8 mouse cellular contexts compared by ENCODE assay signal in genomic region chr11:115381743-115382539, GRCm38 (mm10). TPM values are rescaled to one million over a fixed set of nuclear protein-coding genes. Genes with fewer than 3 reads are reported as not detected.
DNase-seq lines count a peak whose midpoint lies in the region; ATAC-seq lines count a peak whose summit lies in the region.

TSS of gene Cdr2l (plus strand) at chr11:115381916.

- peak within 1 kb of the TSS; percentile 91 for H3K27ac ChIP-seq in intestine, embryonic 15.5 days
- peak within 1 kb of the TSS; percentile 98 for H3K27ac ChIP-seq in midbrain, embryonic 10.5 days (replicated peaks)

- peaks cover 21% of the 10 kb centered on the region for H3K4me1 ChIP-seq in intestine, embryonic 15.5 days (replicated peaks)
- peaks cover 54% of the 10 kb centered on the region for H3K4me1 ChIP-seq in midbrain, embryonic 10.5 days

- H3K27me3 ChIP-seq in intestine, embryonic 15.5 days (replicated peaks), result no peaks in the 10 kb centered on the region
- peaks cover 14% of the 10 kb centered on the region; the same call in 1 of the 2 replicates for H3K27me3 ChIP-seq in midbrain, embryonic 10.5 days (ENCODE audit: low read depth, poor library complexity, severe bottlenecking)

- H3K4me2 ChIP-seq in intestine, embryonic 15.5 days (replicated peaks), result peak within 1 kb of the TSS; percentile 91

- ATAC-seq in intestine, embryonic 15.5 days, result peak; percentile 96
- ATAC-seq in monocyte, adult 5-6 weeks (replicated peaks; ENCODE audit: insufficient number of reproducible peaks, low FRiP score, low TSS enrichment, poor library complexity, severe bottlenecking), result no peak

- intact Hi-C loops in gastrocnemius, postnatal 36 days (cut with DNase I), result no loop called here
- intact Hi-C loops in left cerebral cortex, postnatal 25 days (cut with DNase I), result no loop called here

- no peaks in the 10 kb centered on the region for H3K36me3 ChIP-seq in intestine, embryonic 15.5 days
- H3K36me3 ChIP-seq in midbrain, embryonic 10.5 days, result peaks cover 3% of the 10 kb centered on the region; the same call in 1 of the 2 replicates

- DNase-seq in adrenal gland, postnatal 10 days, result peak; percentile 96
- DNase-seq in embryo, embryonic 11 days, result peak; percentile 97
- peak; percentile 82 to 91 for DNase-seq in gastrocnemius, postnatal 36 days
- peak; percentile 89 to 92 for DNase-seq in left cerebral cortex, postnatal 25 days (ENCODE audit: low spot score in 2 of 2)
- peak; percentile 92 for DNase-seq in midbrain, embryonic 10.5 days (ENCODE audit: low spot score)
- peak; percentile 82 for DNase-seq in skeletal muscle tissue, adult 2 months (ENCODE audit: low read depth, low spot score)

- no peaks in the 10 kb centered on the region for H3K9me3 ChIP-seq in intestine, embryonic 15.5 days
- 0 out of 2 replicates have a peak, but pooled peaks cover 6% of the 10 kb centered on the region for H3K9me3 ChIP-seq in midbrain, embryonic 10.5 days (replicated peaks)

- under 1% methylated on average over 76 of the region's 76 CpGs for WGBS in intestine, embryonic 15.5 days
- under 1% methylated on average over 75 of the region's 76 CpGs for WGBS in midbrain, embryonic 10.5 days

- peak within 1 kb of the TSS; percentile 82 for H3K4me3 ChIP-seq in intestine, embryonic 15.5 days (replicated peaks)
- H3K4me3 ChIP-seq in midbrain, embryonic 10.5 days, result peak within 1 kb of the TSS; percentile 94

- H3K9ac ChIP-seq in intestine, embryonic 15.5 days, result peak within 1 kb of the TSS; percentile 87

RNA-seq across cellular contexts. Expression of gene Cdr2l, which starts in this region (rescaled TPM):
- 10 to 100 TPM; 30.7 to 43.9 TPM for total RNA-seq in adrenal gland, postnatal 10 days (2021)
- total RNA-seq in gastrocnemius, postnatal 36 days (2021), result 1 to 10 TPM; 2.1 to 2.6 TPM
- polyA plus RNA-seq in intestine, embryonic 15.5 days (2015; fragmentation: Nextera tagmentation; extraction: Ambion mirVana), result 7.5 and 8.0 TPM in 2 replicates
- 10 to 100 TPM; 19.8 to 20.9 TPM for total RNA-seq in left cerebral cortex, postnatal 25 days (2021)
- 16.1 and 19.7 TPM in 2 replicates for polyA plus RNA-seq in midbrain, embryonic 10.5 days (2016; fragmentation: Nextera tagmentation; extraction: Ambion mirVana)
- total RNA-seq in monocyte, adult 5-6 weeks (2017), result not detected in 3 replicates

Comparison
In these comparisons a context has a peak if more than half of its experiments do, and no peak if none do; other contexts are left out.
1. RNA of gene Cdr2l (total RNA-seq): 30.7 to 43.9 TPM in adrenal gland, postnatal 10 days and 19.8 to 20.9 TPM in left cerebral cortex, postnatal 25 days; 2.1 to 2.6 TPM in gastrocnemius, postnatal 36 days and not detected in monocyte, adult 5-6 weeks; every median in the first group is over 4 times any median in the second.
2. Peak in every context shown above with its lines, with median percentiles within 50 percentile points of each other: DNase-seq.